Mouse (Mus musculus): ENCODE measurements around the gene Sebox. TPM values are rescaled to one million over a fixed set of nuclear protein-coding genes. Genes with fewer than 3 reads are reported as not detected.

Sebox gene
- 3.0 and 3.6 TPM in 2 replicates for polyA plus RNA-seq (2012; rRNA removed)

DNA sequence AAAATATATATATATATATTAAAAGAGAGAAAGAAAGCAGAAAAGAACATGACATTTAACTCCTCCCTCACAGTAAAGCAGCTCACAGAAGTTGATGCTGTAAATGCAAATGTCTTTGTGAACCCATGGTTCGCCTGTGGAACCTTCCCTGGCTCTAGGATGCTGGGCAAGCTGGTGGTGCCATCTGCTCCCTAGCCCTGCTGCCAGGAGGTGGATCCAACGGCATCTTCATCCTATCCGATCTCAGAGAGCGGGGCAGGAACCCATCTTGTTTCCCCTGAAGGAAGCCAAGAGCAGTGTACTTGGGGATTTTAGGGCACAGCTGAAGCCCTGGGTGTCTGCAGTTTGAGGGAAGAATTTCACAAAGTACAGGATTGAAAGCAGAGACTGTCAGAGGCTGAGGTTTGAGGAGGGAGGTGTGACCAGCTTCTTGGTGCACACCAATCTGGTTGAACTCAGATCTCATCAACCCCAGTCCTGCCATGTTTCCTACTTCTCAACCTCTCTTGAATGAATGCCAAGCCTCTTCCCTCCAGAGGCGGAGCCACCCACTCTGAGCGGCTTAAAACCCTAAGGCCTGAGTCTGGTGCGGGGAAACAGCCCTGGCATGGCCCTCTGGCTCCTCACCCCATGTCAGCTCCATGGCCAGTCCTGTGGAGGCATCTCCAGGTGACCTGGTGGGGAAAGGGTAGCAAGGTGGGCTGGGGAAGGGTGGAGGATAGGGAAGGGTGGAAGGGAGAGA, at the start of gene Sebox:
Gene Sebox (plus strand): TSS at position 539 of the 742 bp plus-strand sequence.
- peak in 1 of 2 experiments; percentile 37 for DNase-seq (ENCODE audit: extremely low spot score in 1 of 2, low spot score in 1 of 2)

DNA sequence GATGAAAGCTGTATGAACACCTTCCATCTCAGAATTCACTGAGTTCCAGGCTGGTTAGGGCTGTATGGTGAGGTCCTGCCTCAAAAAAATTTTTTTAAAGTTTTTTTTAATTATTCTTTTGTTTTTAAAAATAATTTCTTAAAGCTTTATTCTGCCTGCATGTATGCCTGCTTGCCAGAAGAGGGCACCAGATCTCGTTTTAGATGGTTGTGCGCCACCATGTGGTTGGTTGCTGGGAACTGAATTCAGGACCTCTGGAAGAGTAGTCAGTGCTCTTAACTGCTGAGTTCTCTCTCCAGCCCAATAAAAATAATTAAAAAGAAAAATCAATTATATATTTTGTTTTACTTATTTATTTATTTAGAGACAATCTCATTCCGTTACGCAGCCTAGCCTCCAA, 49.6 kb upstream of the Sebox start:
- DNase-seq (ENCODE audit: extremely low spot score in 1 of 2, low spot score in 1 of 2) = peak in 1 of 2 experiments; percentile 77

DNA sequence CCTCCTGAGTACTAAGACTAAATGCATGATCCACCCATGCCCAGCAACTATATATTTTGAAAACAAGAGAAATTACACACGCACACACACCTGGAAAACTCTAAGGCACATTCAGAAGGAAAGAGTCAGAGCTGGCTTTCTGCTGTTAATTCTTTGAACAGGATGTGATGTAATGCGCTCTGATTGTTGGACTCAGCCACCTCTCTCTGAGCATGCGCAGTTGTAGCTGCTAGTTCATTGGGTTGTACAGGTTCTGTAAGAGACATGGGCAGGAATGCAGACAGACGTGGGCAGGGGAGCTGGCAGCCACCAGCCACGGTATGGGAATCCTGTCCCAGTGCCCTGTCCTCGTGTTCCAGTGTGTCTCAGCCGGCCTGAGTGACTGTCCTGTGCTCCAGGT, 49.0 kb upstream of the Sebox start:
- DNase-seq (ENCODE audit: extremely low spot score in 1 of 2, low spot score in 1 of 2) = no peak

DNA sequence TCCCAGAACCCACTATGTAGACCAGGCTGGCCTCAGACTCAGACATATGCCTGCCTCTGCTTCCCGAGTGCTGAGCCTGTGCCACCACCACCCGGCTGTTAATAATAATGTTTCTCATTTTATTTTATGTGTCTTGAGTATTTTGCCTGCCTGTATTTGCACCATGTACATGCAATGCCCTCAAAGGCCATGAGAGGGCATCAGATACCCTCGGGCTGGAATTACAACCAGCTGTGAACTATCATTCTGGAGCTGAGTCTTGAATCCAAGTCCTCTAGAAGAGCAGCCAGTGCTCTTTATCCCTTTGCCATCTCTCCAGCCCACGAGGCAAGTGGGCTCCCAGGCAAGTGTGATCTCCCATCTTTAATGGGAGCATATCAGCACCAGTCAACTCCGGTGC, 47.9 kb upstream of the Sebox start:
- peak in 1 of 2 experiments; percentile 46 for DNase-seq (ENCODE audit: extremely low spot score in 1 of 2, low spot score in 1 of 2)

DNA sequence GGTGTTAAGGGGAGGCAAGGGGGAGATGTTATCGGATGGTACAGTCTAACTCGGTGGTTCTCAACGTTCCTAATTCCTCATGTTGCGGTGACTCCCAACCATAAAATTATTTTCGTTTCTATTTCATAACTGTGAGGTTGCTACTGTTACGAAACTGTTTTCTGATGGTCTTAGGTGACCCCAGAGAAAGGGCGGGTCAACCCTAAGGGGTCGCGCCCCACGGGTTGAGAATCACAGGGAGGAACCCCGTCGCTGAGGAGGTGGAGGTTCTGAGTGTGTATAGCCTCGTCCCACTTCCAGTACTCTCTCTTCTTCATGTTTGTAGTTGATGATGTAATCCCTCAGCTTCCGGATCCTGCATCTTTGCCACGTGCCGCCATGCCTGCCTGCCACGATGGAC, 44.5 kb upstream of the Sebox start:
- DNase-seq (ENCODE audit: extremely low spot score in 1 of 2, low spot score in 1 of 2) = no peak

DNA sequence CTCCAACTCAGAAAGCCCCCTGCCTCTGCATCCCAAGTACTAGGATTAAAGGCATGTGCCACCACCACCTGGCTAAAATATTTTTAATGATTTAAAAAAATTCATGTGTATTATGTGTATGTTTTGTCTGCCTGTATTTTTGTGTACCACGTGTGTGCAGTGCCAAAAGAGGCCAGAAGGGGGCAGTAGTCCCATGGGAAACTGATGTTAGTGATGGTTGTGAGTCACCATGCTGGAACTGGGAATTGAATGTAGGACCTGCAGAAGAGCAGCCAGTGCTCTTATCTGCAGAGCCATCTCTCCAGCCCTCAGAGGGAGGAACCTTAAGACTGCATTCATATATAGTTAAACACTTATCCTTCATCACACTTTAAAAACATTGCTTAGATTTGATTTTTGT, 41.4 kb upstream of the Sebox start:
- no peak for DNase-seq (ENCODE audit: extremely low spot score in 1 of 2, low spot score in 1 of 2)

DNA sequence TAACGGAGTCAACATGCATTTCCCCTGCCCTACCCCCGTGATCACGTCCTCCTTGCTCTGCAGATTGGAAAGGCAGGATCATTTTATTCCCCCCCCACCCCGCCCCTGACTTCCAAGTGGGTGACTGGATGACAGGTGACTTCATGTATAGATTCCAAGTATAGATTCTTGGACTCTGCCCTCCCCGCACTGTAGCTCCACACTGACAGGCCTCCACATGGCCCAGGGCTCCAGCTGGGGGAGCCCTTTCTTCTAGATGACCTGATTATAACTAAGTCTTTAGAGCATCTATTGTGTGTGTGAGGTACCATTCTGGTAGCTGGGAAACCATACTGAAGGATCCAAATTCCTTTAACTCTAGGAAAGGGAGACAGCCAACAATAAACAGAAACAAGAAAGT, 40.6 kb upstream of the Sebox start:
- DNase-seq (ENCODE audit: extremely low spot score in 1 of 2, low spot score in 1 of 2) = no peak

DNA sequence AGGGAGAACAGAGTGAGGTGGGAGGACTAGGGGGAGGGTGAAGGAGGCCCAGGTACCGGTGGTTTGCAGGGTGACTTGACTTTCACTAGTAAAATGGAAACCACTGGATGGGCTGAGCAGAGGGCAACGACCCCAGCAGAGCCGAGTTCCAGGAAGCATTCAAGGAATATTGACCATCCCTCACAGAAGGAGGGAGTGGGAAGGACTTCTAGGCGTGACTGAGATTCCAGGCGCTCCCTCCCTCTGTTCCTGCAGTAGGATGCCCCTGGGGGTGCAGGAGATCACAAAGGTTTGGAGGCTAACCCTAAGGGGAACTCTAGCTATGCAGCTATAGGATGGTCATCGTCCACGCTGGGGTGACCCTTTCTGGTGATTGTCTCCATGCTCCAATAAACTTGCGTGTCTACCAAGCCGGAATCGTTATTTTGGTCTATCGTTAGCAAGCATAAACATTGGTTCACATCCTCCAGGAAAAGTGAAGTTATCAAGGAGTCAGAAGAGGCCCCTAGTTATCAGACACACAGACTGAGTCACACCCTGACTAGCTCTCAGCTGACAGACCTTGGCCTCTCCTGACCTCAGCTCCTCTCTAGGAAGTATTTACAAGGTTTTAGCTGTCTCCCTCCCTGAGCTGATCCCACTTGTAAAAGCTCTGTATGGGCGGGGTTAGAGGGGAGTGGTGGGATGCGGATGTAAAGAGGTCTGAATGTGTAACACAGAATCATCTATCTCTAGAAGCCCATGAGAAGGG, 39.8 kb upstream of the Sebox start:
- no peak for DNase-seq (ENCODE audit: extremely low spot score in 1 of 2, low spot score in 1 of 2)

DNA sequence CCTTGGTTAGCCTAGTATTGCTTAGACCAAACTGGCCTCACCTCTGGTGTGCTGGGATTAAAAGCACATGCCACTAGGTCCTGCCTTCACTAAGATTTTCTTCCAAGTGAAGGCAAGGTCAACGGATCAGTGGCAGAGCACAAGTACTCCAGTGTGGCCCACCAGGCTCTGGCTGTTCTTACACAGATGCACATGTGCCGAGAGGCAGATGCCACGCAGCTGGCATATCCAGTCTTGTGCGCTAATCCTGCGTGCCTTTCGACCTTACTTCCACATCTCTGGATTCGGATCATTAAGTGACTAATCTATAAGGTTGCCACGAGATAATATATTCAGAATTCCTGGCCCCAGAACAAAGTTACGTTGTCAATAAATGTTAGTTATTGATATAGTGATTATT, 38.1 kb upstream of the Sebox start:
- DNase-seq (ENCODE audit: extremely low spot score in 1 of 2, low spot score in 1 of 2) = no peak

DNA sequence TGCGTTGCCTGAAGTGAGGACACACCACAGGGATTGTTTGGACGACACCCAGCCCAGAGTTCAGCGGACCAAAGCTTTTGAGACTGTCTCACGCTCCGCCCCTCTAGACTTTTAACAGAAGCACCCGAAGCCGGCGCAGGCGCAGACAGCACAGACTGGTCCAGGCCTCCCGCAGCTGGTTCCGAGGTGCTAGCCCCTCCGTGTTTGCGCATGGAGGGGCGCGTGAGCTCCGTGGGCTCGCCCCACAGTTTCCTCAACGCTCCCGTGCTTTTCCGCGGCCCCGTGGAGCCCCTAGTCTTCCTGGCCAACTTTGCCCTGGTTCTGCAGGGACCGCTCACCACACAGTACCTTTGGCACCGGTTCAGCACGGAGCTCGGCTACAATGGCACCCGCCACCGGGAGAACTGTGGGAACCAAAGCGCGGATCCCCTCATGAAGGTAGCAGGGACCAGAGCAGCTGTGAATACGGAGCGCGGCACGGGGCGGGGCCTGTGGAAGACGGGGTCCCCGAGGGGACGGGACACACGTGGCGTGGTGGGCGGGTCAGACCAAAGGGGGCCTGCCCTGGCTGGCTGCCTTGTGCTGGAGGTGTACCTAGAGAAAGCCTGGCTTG, 37.6 kb upstream of the Sebox start, which contains the start of gene Slc46a1:
Gene Slc46a1 (plus strand): TSS at position 130 of the 613 bp plus-strand sequence.
- DNase-seq (ENCODE audit: extremely low spot score in 1 of 2, low spot score in 1 of 2) = peak; percentile 49 to 81

DNA sequence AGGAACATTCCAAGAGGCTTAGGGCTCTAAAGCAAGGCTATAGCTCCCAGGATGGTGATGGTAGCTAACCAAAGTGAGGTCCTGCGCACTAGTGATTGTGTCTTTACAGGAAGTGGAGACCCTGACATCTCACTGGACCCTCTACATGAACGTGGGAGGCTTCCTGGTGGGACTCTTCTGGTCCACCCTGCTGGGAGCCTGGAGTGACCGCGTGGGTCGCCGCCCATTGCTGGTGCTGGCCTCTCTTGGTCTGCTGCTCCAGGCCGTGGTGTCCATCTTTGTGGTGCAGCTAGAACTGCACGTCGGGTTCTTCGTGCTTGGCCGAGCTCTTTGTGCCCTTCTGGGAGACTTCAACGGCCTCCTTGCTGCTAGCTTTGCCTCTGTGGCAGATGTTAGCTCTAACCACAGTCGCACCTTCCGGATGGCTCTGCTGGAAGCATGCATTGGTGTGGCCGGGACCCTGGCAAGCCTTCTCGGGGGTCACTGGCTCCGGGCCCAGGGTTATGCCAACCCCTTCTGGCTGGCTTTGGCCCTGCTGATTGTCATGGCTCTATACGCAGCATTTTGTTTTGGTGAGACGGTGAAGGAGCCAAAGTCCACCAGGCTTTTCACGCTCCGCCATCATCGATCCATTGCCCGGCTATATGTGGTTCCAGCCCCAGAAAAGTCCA, 36.9 kb upstream of the Sebox start:
- DNase-seq (ENCODE audit: extremely low spot score in 1 of 2, low spot score in 1 of 2) = no peak

DNA sequence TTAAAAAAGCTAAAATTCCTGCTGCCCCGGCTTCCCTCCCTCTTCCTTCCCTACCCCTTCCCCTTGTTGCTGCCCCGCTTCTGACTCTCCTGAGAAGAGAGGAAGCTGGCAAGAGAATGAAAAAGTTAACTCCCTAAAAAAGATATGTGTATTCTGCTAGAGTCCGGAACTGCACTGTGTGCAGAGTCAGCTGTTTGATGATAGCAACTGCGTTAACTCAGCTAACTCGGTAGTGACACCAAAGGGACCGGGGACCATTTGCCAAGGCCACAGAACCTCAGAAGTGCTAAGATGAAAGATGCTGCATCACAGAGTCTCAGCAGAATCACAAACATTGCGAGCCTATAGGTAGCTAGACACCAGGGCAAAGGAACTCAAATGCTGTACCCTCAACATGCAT, 35.7 kb upstream of the Sebox start:
- no peak for DNase-seq (ENCODE audit: extremely low spot score in 1 of 2, low spot score in 1 of 2)

DNA sequence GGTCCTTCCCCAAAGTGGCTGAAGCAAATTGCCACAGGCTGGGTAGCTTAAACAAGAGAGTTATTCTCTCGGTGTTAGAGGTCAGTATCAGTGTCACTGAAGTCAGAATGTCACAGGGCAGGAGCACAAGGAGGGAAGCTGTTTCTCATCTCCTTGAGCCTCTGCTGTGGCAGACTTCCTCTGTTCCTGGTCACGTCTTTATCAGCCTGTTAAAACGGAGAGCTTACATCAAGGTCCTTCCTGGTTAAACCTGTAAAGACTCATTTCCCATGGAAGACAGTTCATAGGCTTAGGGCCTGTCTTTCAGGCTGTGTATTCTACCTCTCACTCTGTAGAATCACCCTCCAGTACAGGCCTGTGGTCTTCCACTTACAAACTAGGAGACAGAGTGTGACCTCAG, 35.3 kb upstream of the Sebox start:
- DNase-seq (ENCODE audit: extremely low spot score in 1 of 2, low spot score in 1 of 2) = no peak

DNA sequence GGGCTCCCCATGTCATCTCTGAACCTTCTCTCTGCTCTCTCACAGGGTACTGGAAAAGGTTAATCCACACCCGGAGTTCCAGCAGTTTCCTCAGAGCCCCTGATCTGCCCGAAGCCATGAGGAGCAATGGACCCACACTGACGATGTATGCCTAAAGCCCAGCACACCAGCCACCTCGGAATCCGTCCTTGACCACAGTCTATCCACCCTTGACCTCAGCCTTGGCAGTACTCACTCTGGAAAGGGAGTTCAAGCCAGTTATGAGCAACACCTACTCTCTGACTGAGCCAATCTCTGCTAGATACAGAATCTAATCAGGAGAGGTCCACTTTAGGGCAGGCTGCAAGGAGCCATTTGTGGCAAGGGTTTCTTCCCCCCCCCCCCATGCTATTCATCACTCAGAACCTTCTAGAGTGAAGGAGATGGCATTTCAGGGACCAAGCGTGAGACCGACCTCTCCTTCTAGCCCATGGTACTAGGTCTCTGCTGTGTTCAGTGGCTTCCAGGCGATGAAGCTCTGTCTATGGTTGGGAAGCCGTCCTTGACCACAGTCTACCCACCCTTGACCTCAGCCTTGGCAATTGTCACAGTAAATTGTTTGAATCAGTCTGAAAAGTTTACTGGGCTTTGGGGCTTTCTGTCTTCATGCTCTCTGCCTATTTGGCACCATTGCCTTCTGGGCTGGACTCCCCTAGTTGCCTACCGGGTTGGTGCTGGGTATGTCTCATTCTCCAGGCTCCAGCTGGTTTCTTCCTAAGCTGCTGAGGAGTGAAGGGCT, 31.7 kb upstream of the Sebox start:
- DNase-seq (ENCODE audit: extremely low spot score in 1 of 2, low spot score in 1 of 2) = no peak

DNA sequence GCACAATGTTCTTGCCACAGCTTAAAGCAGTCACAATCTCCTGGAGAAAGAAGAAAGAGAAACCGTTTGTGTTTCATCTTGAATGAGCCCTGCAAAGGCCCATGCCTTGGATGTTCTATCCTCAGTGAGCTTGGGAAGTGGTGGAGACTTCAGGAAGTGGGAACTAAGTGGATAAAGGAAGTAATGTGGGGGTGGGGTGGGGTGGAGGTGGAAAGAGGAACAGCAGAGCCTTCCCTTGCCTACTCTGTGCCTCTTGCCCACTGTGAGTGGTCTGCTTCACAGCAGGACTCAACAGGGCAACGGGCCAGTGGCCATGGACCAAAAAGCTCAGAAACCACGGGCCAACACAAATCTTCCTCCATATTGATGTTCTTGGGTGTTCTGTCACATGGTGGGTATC, 28.0 kb upstream of the Sebox start:
- DNase-seq (ENCODE audit: extremely low spot score in 1 of 2, low spot score in 1 of 2) = no peak

DNA sequence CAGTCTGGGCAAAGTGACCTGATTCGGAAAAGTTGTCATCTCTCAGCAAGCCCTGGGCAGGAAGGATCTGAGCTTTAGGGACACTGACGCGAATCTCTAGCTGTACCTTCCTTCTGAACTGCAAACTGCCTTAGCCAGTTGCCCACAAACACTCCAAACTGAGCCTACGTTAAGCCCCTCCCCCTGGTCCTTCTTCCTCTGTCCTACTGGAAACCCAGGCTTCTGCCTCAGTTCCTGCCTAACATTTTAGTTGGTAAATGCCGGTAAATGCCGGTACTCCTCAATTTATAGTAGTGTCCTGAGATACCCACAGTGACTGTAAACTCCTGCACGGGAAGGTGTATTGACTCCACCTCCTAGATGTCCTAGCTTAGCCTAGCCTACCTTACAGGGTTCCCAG, 19.6 kb upstream of the Sebox start:
- DNase-seq (ENCODE audit: extremely low spot score in 1 of 2, low spot score in 1 of 2) = no peak

DNA sequence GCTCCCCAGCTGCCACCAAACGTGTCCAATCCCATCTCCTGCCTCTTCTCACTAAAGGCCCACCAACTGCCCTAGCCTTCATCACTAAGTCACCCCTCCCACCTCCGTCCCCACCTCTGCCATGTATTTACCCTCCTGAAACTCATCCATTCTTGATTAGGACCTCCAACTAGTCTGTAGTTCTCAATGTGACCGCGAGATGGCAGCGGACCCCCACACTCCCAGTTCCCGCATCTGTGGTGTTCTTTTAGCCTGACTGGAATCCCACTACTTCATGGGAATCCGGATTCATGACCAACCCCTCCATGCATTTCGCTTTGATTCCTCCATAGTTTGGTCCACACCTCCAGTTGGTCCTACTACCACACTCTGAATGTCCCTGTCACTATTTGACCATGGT, 15.1 kb upstream of the Sebox start:
- DNase-seq (ENCODE audit: extremely low spot score in 1 of 2, low spot score in 1 of 2) = peak in 1 of 2 experiments; percentile 86

DNA sequence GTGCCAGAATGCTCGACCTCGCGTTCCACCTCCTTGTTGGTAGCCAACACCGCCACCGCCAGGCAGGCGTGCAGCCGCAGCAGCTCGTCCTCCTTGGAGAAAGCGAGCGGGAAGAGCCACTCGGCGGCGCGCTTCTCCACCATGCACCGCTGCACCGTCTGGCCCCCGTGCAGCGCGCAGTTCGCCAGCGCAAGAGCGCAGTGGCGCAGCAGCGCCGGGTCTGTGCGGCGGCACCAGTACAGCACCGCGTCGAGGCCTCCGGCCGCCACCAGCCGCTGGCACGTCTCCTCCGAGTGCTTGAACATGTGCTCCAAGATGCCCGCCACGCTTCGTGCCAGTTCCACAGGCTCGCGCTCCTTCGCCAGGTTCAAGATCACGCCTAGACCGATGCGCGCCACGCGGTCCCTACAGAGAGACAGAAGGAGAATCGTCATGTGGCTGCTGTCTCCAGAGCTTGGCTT, 12.4 kb upstream of the Sebox start:
- peak in 1 of 2 experiments; percentile 62 for DNase-seq (ENCODE audit: extremely low spot score in 1 of 2, low spot score in 1 of 2)

DNA sequence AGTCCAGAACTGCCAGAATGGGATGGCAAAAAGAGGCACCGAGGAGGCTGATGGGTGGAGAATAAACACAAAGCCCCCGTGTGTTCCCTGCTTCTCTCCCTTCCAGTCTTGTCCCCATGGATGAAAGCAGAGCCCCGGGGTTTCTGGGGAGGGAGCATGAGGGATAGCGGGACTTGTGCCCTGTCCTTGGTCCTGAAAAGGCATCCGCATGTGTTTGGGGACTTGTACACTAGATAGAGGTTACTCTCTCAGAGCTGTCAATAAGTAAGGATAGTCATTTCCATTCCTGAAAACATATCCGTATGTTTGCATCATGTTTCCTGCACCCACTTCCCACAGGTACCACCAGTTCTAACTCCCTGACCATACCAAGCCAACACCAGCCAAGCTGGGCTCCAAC, 7.3 kb upstream of the Sebox start:
- DNase-seq (ENCODE audit: extremely low spot score in 1 of 2, low spot score in 1 of 2) = no peak

DNA sequence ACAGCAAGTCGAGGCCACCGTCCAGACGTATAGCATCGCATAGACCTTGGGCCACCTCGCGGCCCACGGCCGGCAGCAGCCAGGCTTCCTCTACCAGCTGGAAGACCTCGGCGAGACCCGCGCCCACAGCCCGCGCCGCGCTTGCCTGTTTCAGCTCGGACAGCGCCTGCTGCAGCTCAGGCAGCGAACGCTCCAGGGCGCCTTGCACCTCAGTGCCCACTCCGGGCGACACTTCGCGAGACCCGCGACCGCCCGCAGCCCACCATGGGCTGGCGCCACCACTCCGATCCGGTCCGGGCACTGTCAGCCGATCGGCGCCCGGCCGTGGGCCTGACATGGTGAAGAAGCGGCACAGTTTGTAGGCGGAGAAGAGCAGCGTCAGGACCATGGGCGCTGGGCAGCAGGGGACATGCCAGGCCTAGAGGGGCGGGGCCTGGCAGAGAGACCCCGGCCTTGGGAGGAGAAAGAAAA, 6.1 kb upstream of the Sebox start:
- peak in 1 of 2 experiments; percentile 38 for DNase-seq (ENCODE audit: extremely low spot score in 1 of 2, low spot score in 1 of 2)
